Mouse (Mus musculus): Measurements from ENCODE around the gene Fbxw4.
"Not testable (repeated sequence)": the region's sequence is repeated elsewhere in the genome, so short reads cannot be mapped to it uniquely, and the experiment has no call there.

Gene Fbxw4

DNA sequence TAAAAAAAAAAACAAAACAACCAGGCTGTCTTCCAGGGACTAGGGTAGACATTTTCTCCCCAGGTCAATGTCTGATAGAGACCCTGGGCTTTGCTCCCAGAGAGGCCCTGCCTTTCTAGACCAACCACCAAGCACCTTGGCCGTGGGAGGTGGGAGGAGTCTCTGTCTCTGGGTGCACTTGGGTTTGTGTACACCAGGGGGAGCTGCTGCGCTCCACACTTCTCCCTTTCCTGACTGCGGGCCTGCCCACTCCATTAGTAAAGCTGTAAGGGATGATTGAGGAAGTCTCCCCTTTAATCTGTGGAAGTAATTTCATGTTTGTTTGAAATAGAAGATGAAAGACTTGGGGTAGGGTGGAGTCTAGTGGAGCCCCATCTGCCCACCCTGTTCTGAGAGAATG lies 78.9 kb downstream of the Fbxw4 start:
- peak; percentile 56 for DNase-seq (ENCODE audit: low read depth, low spot score)

DNA sequence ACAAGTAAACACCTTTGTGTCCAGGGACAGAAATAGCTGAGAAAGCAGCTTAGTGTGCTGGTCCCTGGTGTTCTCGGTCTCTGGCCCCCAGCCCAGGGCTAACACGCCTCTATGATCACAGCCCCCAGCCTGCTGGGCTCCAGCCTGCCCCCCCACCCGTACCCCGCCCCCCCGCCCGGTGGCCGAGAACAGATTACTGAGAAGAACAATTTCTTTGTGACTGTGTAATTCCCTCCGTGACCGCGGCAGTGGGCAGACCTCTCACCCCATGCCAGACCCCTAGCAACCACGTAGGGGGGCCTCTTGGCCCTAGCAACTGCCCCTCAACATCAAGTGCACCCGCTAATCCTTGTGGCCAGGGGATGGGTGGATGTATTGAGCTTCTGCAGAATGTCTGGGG lies 79.9 kb downstream of the Fbxw4 start:
- DNase-seq (ENCODE audit: low read depth, low spot score) = no peak

DNA sequence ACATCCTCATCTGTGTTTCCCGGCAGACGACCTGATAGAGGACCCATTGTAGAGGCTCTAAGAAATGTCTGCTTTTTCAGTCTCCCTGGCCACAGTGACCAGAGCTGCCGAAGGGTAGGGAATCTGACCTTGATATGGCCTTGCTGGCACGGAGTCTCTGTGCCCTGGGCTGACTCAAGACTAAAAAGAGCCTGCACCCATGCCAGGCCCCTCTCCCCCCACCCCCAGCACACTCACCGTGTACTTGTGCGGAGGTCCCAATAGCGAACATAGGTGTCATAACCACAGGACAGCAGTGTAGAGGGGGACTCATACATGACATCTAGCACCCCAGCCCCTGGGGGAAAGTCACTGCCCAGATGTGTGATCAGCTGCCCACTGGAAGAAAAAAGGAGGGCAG lies 80.7 kb downstream of the Fbxw4 start:
- no peak for DNase-seq (ENCODE audit: low read depth, low spot score)

DNA sequence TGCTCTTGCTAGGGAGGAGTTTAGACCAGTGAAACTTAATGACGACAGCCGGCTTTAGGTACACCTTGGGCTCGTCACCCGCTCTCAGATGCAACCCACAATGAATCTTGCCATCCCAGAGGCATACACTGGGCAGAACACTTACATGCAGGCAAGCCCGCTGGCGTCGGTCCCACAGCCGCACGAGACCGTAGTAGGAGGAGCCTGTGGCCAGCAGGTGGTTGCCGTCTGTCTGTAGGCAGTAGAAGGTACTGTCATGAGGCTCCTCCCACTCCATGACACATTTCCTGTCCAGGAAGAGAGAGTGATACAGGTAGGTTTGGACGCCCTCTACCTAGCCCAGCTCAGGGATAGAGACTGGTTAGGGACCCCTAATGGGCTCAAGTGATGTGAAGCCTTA lies 81.1 kb downstream of the Fbxw4 start:
- no peak for DNase-seq (ENCODE audit: low read depth, low spot score)

DNA sequence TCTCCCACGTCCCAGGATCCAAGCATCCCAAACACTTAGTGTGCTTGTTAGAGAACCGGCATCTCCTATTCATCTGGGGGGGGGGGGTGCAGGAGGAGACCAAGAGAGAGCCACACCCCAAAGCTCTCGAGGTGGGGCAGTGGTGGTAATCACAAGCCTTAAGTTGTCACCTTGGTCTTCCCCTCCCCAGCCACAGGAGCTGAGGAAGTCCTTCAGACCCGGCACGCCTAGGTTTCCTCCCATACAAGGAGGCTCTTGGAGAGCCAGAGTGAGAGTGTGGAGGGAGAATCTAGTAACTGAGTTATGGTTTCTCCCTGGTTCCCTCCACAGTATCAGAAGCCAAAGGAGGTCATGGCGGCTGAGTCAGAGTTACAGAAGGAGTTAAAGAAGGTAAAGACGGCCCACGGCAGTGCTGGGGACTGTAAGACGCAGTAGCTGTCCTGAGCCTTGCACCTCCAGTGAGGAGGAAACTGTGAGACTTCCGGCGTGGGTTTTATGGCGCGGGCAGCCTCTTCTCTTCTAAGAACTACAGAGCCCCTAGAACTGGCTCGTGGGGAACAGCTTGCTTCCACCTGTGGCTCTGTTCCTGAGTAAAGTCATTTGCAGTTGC lies 82.9 kb downstream of the Fbxw4 start:
- no peak for DNase-seq (ENCODE audit: low read depth, low spot score)

DNA sequence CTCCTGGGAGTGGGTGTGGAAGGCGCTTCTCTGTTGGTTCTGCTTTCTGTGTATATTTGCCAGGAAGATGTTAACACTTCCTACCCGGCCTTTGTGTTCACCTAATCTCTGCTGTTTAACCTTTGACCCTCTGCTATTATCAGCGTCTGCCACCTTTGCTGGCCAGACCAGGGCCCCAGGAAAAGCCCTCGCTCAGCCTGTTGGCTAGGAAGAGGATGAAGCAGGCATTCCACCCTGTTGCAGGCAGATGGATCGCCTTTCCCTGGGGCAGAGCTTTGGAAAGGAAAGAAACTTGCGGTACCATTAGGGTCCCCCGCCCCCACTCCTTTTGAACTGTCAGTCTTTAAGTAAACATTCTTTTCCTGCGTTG lies 84.5 kb downstream of the Fbxw4 start:
- DNase-seq (ENCODE audit: low read depth, low spot score) = no peak

DNA sequence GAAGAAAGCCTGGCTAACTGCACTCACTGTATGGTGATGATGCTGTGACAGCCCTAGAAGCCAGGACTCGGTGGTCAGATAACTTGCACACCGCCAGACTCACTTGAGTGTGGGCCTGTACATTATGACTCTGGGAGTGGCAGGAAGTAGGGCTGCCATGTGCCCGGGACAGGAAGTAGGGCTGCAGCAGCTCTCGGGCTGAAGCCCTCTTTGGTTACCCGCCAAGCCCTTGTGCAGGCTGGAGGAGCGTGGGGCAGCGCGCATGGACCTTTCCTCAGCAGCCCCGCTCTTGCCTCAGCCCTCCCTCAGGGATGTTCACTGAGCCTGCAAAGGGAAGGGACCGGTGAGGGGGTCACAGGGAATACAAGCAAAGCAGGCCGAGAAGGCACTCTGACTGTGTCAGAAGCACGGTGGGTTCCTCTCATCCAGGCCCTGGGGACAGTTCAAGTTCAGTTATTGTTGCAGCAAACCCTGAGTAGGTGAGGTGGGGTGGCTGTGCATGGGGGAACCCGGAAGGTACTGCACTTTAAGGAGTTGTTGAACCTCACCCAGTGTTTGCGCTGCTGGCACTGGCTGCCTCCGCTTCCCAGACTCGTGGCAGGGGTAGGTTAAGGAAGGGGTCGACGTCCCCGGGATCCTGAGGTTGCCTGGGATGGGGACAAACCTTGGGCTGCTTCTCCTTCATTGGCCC lies 85.0 kb downstream of the Fbxw4 start:
- no peak for DNase-seq (ENCODE audit: low read depth, low spot score)

DNA sequence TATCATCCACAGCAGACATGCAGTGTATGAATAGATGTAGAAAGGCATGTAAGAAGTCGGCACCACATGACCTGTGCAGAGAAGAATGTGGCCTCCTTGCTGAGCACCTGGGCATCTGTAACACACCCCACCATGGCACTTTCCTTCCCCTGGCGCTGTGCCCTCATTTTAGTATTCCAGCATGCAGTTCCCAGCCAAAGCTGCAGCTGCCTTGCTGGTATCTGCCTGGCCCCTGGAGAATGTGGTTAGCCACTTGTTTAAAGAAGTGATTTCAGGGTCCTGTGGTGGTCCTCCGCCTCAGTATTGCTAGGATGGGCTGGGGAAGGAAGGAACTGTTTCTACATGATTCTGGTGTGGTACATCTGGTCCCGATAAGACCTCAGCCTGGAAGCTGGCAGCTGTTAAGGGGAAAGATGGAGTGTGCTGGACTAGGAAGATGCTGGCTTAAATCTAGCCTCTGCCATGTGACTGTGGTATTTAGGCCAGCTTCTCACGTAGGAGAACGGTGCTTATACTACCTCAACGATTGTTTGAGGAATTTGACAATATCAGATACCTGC lies 85.7 kb downstream of the Fbxw4 start:
- no peak for DNase-seq (ENCODE audit: low read depth, low spot score)

DNA sequence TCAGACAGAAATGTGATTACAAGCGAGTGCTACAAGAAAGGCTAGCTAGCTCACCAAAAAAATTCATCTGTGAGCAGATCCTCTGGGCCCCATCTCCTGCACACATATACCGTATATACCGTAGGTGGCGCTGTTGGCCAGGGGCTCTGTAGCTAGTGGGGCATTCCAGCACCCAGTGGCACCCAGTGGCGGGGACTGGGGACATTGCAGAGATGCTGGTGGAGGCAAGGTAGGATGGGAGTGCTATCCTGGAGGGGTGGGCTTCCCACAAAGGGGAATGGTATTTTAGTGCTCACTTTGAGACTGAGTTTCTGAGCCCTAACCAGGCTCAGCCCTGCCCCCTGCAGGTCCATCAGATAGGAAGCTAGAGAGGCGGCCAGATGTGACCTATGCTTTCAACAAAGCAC lies 86.2 kb downstream of the Fbxw4 start:
- peak; percentile 52 for DNase-seq (ENCODE audit: low read depth, low spot score)

DNA sequence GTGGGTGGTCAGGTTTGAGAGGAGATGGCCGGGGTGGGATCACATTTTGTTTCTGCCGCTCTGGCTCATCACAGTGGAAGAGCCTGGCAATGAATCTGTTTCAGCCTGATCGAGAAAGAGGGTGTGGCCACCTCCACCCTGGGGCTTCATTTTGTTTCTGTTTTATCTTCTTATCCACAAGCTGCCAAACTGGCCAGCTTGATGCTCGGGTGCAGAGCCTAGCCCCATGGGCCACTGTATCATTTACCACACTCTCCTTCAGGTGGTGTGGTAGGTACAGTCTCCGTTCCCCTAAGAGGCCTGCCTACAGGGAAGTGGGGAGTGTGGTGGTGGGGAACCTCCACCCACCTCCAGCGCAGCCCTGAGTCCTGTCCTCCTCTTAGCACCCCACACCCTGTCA lies 87.1 kb downstream of the Fbxw4 start:
- DNase-seq (ENCODE audit: low read depth, low spot score) = no peak

DNA sequence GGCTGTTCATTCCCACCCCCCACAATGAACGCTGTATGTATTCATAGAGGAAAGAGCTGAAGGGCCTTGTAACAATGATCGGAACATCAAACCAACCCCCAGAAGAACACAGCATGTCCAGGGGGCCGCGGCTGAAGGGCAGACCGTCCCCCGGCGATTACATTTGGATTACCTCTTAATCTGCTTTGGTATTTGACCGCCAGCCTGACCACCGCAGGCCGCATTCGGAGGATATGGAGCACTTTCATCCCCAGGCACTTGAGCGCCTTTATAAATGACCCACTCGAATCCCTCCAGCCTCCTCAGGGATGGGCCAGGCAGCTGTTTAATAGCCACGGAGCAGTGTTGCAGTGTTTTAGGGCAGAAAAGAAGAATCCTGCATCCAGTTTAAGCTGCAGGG lies 92.7 kb downstream of the Fbxw4 start:
- DNase-seq (ENCODE audit: low read depth, low spot score) = no peak

DNA sequence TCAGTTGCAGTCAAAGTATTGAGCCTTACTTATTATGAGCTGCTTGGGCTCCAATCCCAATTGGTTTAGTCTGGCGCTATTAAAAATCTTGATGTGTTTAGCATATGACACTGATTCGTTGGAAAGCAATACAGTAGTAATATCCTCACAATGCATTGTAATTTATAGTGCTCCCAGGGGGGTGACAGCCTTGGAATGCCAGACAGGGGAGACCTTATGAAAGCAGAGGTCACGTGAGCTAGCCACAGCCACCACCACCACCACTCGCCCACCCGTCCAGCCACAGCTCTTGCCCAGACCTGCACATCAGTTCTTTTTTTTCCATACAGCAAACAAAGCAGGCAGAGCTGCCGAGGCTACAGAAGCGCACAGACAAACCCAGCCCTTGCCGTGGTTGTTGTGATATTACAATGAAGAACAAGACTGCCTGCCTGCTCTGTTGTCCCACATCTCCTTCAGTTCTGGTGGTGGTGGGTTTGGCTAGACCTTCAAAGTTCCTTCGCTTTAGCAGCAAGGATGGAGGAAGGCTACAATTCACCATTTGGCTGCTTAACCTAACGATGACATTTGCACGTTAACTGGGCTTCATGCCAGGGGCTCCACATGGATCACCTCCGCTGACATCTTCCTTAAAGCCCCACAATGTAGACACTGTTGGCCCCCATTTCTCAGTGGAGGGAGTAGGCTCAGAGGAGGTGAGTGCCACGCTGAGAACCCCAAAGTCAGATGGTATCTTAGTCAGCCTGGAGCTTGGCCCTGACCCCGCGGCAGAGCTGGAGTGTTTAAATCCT lies 94.0 kb downstream of the Fbxw4 start:
- no peak for DNase-seq (ENCODE audit: low read depth, low spot score)

DNA sequence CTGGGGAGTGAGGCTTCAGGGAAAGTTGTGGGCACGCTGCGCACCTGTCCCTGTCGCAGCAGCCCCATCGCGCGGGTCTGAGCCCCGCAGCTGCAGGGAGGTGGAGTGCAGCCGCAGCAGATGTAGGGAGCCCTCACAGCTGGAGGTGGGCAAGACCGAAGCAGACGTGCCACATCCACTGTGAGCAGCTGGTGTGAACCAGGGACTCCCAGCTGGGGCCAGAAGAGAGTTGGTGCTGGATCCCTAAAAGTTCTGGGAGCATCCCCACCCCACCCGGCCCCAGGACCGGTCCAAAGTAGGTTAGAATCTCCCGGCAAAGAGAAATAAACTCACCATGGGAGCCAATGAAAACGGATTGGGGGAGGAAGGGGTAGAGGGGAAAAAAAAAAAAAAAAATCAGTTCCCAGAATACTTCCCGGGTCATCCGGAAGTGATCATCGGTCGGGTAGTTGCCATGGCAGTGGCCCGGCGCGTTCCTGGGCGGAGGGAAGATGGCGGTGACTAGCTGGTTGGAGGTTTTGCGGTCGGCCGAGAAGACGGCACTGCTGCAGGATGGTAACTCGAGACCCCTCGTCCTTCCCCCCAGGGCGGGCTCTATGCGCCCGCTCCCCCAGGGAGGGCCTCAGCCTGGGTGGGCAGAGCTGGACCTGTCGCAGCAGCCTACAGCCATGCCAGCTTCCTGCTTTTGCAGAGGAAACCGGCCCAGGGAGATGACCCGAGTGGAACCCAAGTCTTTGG lies 99.8 kb downstream of the Fbxw4 start, which contains the start of the genes Poll and Gm17018:
Gene Poll, minus strand, starts transcription at position 379 of the 738 bp plus-strand sequence.
Gene Gm17018, plus strand, starts transcription at position 463 of the 738 bp plus-strand sequence.
- peak; percentile 84 for DNase-seq (ENCODE audit: low read depth, low spot score)

DNA sequence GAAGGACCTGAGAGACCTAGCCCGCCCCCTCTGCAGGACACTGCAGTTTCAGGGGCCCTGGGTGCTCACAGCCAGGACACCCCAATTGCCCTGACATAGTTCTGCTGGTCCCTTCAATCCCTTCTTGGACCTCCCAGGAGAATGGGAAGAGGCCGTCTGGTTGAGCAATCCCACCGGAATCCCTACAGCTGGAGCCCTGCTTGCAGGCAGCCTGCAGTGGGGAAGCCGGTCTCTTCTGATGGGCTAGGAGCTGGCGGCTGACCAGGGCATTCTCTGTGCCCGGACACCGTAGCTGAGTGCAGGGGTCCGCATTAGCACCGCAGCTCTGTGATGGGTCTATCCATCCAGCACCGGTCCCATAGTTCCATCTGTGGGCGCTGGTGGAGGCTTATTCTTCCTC lies 106.0 kb downstream of the Fbxw4 start:
- no peak for DNase-seq (ENCODE audit: low read depth, low spot score)

DNA sequence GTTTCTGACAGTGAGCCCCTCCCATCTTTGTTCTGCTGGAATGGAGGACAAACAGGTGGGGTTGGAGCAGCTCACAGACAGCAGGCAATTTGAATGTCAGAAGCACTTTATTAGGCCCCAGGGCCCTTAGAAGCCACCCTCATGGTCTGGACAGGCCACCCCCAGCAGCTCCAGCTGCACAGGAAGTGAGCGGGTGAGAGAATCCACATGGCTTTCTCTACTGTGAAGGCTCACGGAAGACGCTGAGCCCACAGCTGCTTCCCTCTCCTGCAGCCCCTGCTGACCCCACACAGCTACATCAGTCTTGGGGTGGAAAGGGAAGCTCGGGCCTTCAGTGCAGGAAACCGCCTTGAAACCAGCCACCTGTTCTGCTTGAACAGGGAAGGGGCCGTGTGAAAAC lies 107.9 kb downstream of the Fbxw4 start:
- DNase-seq (ENCODE audit: low read depth, low spot score) = no peak

DNA sequence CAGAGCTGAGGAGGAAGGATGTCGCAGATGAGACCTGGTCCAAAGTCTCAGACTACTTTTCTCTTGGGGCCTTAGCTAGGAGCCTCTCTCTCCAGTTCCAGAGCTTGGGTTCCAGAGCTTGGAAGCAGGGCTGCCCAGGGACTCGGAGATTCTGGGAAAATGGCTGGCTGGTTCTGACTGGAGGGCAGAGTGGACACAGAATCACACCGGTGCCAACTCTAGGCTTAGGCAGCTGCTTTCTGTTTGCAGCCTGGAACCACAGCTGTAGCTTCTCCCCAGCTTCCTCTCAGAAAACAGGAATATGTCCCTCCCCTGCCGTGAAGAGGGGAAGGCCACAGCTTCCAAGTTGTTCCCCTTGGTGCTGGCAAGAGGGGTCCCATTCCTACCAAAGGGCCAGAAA lies 110.2 kb downstream of the Fbxw4 start:
- no peak for DNase-seq (ENCODE audit: low read depth, low spot score)

DNA sequence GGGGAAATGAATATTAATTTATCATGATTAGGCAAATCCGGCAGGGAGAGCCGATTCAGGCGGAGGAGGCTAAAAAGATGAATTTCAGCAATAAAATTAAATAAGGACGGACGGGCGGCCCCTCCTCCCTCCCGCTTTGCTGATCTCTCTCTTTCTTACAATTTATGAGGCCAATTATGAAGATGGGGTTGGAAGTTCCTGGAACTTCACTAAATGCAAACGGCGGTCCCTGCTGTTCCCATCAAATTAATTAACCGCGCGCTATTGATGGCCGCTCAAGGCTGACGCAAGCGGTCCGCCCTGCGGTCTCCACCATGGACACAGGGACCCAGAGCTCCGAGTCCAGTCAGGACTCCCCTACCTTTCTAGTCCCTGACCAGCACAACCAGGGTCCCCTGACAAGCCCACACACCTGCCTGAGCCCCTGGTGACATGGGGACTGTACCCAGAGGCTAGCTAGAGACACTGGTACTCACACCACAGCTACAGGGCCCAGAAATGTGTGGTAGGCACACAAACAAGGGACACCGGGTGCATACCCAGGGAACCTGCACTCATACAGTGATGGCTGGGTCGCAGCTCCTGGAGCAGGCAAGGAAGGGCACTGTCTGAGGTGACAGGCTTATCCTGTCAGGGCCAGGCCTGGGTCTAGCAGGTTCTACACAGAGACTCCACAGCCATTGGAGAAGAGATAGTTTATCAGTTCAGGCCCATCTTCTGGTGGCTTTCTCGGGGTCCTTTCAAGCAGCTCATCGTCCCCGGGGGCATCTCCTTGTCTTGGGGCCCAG lies 110.8 kb downstream of the Fbxw4 start:
- DNase-seq (ENCODE audit: low read depth, low spot score) = no peak

DNA sequence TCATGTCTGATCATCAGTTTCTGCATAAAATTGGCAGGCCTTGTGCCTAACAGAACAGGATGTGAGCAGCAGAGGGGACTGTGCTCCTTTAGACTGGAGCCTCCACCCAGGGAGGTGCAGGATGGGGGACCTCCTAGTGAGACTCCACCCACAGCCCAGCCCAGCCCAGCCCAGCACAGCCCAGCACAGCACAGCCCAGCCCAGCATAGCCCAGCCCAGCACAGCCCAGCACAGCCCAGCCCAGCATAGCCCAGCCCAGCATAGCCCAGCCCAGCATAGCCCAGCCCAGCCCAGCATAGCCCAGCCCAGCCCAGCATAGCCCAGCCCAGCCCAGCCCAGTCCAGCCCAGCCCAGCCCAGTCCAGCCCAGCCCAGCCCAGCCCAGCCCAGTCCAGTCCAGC lies 111.9 kb downstream of the Fbxw4 start:
- DNase-seq (ENCODE audit: low read depth, low spot score) = not testable (repeated sequence)

DNA sequence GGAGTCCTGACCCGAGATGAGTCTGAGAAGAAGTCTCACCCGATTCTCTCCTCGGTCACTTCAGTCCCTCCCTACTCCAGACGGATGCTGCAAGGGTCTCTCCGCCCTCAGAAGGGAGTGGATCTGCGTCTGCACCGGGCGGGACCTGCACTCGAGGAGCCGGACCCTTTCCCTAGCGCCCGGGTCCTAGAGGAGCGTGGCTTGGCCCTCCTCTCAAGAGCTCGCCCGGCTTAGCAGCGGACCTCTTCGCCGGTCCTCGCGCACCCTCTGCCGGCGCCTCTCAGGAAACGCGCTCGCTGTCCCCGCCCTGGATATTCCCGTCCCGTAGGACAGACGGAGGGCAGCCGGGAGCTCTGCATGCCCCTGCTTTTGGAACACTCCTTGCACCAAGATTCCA lies 115.2 kb downstream of the Fbxw4 start:
- DNase-seq (ENCODE audit: low read depth, low spot score) = peak; percentile 81

DNA sequence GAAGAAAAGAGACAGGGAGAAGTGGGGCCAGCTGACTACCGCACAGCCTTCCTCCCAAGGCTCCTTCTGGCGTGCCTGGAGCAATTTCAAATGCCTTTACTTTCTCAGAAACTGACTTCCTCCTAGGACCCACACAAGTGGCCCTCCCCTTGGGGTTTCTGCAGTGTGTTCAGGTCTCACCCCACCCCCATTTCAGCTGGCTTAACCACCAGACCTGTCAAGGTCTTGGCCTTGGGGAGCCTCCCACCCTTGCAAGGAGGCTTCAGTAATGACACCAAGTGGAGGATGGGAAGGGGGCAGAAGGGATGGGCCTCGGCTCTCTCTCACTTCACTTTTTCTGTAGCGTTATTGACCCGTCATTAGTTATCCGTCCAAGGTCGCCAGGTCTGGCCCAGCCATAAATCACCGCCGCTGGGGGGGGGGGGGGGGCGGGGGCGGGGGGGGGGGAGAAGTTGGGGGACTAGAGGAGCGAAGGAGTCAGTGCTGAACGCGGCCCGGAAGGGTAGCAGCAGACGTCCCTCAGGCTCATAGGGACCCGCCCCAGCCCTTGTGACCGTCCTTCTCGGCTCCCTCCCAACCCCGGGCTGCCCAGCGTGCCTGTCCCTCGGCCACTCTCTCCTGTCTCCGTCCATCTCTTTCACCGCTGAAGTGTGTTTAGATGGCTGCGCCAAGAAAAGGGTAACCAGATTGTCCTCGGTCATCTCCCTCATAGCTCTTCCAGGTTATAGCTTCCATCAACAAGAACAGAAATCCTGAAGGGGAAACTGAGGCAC lies 115.8 kb downstream of the Fbxw4 start:
- DNase-seq (ENCODE audit: low read depth, low spot score) = no peak

All from forelimb bud, embryonic 11.5 days (tissue).